Mouse (Mus musculus) forebrain, postnatal 0 days (tissue): ENCODE measurements around the gene Rasgrf1. TPM values are rescaled to one million over a fixed set of nuclear protein-coding genes. Genes with fewer than 3 reads are reported as not detected.
"Not testable (repeated sequence)": the region's sequence is repeated elsewhere in the genome, so short reads cannot be mapped to it uniquely, and the experiment has no call there.

Experiments
- ATAC-seq: fragments of 200-750 bp; cut with Nextera tagmentation; 2 replicates; pipeline ENCODE4 v1.8.0; 2017; ENCODE audit warnings: mild to moderate bottlenecking, moderate library complexity
- DNase-seq: peaks from one replicate; pipeline ENCODE4 v3.0.0-alpha.2; 2015
- H3K27ac ChIP-seq: fragments of 300-500 bp; sonication (generic); 2 replicates; pipeline ENCODE4 v1.5.1; 2014; ENCODE audit warnings: low read depth, mild to moderate bottlenecking, antibody characterized with exemption, low read length, moderate library complexity, mixed read lengths
- H3K27me3 ChIP-seq: fragments of 300-500 bp; sonication (generic); 2 replicates; pipeline ENCODE4 v1.6.1; 2014; ENCODE audit warnings: mild to moderate bottlenecking, low read length, mixed read lengths; ENCODE audit not compliant: insufficient read depth
- H3K36me3 ChIP-seq: fragments of 300-500 bp; sonication (generic); 2 replicates; pipeline ENCODE4 v1.6.1; 2014; ENCODE audit warnings: mild to moderate bottlenecking, moderate library complexity; ENCODE audit not compliant: insufficient read depth
- H3K4me1 ChIP-seq: fragments of 300-500 bp; sonication (generic); 2 replicates; pipeline ENCODE4 v1.6.1; 2014; ENCODE audit warnings: antibody characterized with exemption; ENCODE audit not compliant: insufficient read depth
- H3K4me2 ChIP-seq: fragments of 300-500 bp; sonication (generic); 2 replicates; pipeline ENCODE4 v1.6.1; 2014; ENCODE audit warnings: low read depth, mild to moderate bottlenecking, moderate library complexity
- H3K4me3 ChIP-seq: fragments of 300-500 bp; sonication (generic); 2 replicates; pipeline ENCODE4 v1.5.1; 2014; ENCODE audit warnings: low read depth, low read length, mixed read lengths
- H3K9ac ChIP-seq: fragments of 300-500 bp; sonication (generic); 2 replicates; pipeline ENCODE4 v1.6.1; 2014; ENCODE audit warnings: mild to moderate bottlenecking
- H3K9me3 ChIP-seq: fragments of 300-500 bp; sonication (generic); 2 replicates; pipeline ENCODE4 v1.6.1; 2016; ENCODE audit warnings: low read length
- CTCF ChIP-seq: sonication (generic); IDR thresholded peaks from 2 replicates; pipeline ENCODE4 v1.5.1; 2016; ENCODE audit warnings: antibody characterized with exemption, control low read depth, low read depth
- WGBS: fragments of 180-500 bp; shearing (Covaris S2); extraction: QIAGEN DNeasy Blood & Tissue Kit; methylation state at CpG from one replicate; pipeline ENCODE4 v1.1.7; 2014; 5-methylcytosine and 5-hydroxymethylcytosine counted together
- polyA plus RNA-seq: library from polyadenylated mRNA; unstranded; fragments of >200 nt; fragmentation: Nextera tagmentation; extraction: Ambion mirVana; gene quantifications from 2 replicates; pipeline ENCODE4 v1.2.1, GENCODE M21; 2015
- total RNA-seq: library from RNA; depleted of rRNA; stranded (reverse); fragments of >200 nt; gene quantifications from 2 replicates; pipeline ENCODE4 v1.2.3, GENCODE M21; 2014

Gene Rasgrf1
- total and polyA plus RNA-seq, 2 experiments from 2014 or later, result 19.3 to 33.2 TPM

DNA sequence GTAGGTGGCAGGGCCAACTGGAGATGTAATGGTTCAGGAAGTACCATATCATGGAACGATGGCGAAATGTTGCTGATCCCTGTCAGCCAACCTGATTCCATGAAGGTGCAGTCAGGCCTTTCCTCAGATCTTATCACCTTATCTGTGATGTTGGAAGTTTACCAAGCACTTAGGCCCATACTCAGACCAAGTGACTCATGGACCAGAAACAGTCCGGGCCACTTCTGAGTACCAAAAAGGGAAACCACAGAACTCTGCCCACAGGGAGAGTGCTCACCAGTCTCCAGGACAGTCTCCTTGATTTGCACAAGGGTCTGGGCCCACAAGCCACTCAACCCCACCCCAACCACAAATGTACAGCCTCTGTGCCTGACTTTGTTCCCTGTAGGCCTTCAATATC, 126.1 kb downstream of the Rasgrf1 start:
- H3K4me1 ChIP-seq, result no peaks in the 10 kb centered on the region

DNA sequence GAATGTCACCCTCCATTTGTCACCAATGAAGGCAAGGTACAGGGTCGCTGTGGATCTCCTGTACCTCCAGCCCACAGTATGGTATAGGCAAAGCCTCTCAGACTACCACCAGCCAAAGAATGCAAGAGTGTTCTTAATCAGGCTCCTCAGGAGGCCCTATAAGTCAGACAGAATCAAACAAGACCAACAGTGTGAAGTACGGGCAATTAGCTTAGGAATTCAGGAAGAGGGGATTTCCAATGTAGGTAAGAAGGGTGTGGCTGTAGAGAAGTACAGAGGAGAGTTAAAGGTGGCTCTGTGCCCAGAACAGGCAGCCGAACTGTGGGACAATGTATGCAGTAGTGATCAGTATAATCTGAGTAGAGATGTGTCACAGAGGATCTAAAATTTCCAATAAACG, 126.6 kb downstream of the Rasgrf1 start:
- 76% methylated on average over 4 of the region's 4 CpGs for WGBS
- no peak overlapping the region for H3K9ac ChIP-seq
- H3K36me3 ChIP-seq, result no peaks in the 10 kb centered on the region
- no peak for TF ChIP-seq CTCF
- no peak overlapping the region for H3K27ac ChIP-seq
- no peak for ATAC-seq
- no peak overlapping the region for H3K4me3 ChIP-seq
- DNase-seq, result no peak
- H3K9me3 ChIP-seq, result no peaks in the 10 kb centered on the region
- no peaks in the 10 kb centered on the region for H3K4me1 ChIP-seq
- no peaks in the 10 kb centered on the region for H3K27me3 ChIP-seq
- H3K4me2 ChIP-seq, result no peak overlapping the region

More for the DNA sequence above, 126.1 kb downstream of the Rasgrf1 start:
- H3K36me3 ChIP-seq, result no peaks in the 10 kb centered on the region
- no peak for DNase-seq
- no peak for TF ChIP-seq CTCF
- no peaks in the 10 kb centered on the region for H3K27me3 ChIP-seq
- H3K9ac ChIP-seq, result no peak overlapping the region
- WGBS, result 95% methylated on average over 3 of the region's 3 CpGs
- no peak overlapping the region for H3K27ac ChIP-seq
- H3K9me3 ChIP-seq, result no peaks in the 10 kb centered on the region
- ATAC-seq, result no peak
- H3K4me2 ChIP-seq, result no peak overlapping the region
- H3K4me3 ChIP-seq, result no peak overlapping the region

DNA sequence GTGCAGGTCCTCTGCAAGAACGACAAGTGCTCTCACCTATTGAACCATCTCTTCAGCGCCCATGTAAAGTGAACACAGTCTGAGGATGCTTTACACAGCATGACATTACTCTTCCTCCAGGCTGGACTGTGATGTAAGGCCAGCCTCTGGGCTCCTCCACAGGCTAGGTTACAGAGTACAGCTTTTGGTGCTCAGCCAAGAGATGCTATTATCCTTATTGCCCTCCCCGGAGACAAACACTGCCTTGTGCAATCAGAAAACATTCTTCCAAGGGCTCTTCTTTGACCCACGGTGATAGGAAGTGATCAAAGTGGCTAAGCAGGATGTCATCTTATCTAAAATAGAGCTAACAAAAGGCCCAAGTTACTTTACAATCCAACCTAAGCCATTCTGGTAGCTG, 128.8 kb downstream of the Rasgrf1 start:
- Histone ChIP-seq H3K27ac (no peak overlapping the region), H3K4me1 (no peaks in the 10 kb centered on the region), H3K4me3 (no peak overlapping the region), H3K27me3 (no peaks in the 10 kb centered on the region), H3K36me3 (no peaks in the 10 kb centered on the region), H3K9me3 (no peaks in the 10 kb centered on the region), H3K4me2 (no peak overlapping the region), H3K9ac (no peak overlapping the region)
- ATAC-seq (no peak), DNase-seq (no peak)
- TF ChIP-seq CTCF, result no peak
- WGBS, result 82% methylated on average over 4 of the region's 4 CpGs

DNA sequence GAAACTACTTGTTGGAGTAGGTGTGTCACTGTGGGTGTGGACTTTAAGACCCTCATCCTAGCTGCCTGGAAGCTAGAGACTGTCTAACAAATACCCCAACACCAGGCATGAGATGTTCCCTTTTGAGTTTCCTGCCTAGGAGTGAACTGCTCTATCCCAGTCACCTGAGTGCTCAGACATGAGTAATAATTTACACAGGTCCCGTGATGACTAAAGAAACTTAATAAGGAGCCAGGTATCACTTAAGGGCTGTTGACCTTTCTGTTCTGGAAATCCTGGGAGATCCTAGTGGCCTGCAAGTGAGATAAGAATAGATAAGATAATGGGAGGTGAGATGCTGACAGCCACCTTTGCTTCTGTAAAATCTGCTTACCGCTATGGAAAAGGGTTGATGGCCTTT, 131.2 kb downstream of the Rasgrf1 start:
- H3K27me3 ChIP-seq, result no peaks in the 10 kb centered on the region
- no peak overlapping the region for H3K4me2 ChIP-seq
- H3K9me3 ChIP-seq, result no peaks in the 10 kb centered on the region
- no peak for TF ChIP-seq CTCF
- ATAC-seq (no peak), DNase-seq (no peak)
- H3K4me1 ChIP-seq, result no peaks in the 10 kb centered on the region
- H3K9ac ChIP-seq, result no peak overlapping the region
- no peak overlapping the region for H3K4me3 ChIP-seq
- no peaks in the 10 kb centered on the region for H3K36me3 ChIP-seq
- 93% methylated on average over 2 of the region's 2 CpGs for WGBS
- H3K27ac ChIP-seq, result no peak overlapping the region

DNA sequence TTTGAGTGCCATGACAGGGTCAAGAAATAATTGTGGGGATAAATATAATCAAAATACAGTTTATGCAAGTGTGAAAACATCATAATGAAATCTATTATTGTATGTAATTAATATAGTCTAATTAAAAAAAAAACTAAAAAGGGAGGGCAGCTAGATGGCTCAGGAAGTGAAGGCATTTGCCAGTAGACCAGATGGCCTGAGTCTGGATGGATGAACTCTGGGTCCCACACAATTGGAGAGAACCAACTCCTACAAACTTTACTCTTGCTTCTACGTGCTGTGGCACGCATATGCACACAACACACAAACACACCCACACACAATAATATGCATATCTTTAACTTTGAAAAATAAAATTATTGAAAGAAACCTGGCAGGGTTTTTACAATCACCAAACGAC, 131.8 kb downstream of the Rasgrf1 start:
- Histone ChIP-seq H3K9ac (no peak overlapping the region), H3K4me1 (no peaks in the 10 kb centered on the region), H3K4me2 (no peak overlapping the region), H3K27ac (no peak overlapping the region), H3K36me3 (no peaks in the 10 kb centered on the region), H3K27me3 (no peaks in the 10 kb centered on the region), H3K4me3 (no peak overlapping the region), H3K9me3 (no peaks in the 10 kb centered on the region)
- no peak for DNase-seq
- 88% methylated on average over 3 of the region's 3 CpGs for WGBS
- TF ChIP-seq CTCF, result no peak
- no peak for ATAC-seq

DNA sequence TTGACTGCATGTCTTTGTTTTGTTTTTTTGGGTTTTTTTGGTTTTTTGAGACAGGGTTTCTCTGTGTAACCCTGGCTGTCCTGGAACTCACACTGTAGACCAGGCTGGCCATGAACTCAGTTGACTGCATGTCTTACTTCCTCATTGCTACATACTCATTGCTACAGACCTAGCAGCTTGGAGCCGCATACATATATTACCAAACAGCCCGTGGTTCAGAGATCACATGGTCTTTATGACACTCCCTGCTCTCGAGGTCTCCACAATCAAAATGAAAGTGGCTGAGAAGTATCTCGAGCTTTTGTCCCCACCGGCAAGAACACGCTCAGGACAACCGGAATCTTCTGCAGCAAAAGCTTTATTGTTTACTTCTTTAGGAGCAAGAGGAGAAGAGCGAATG, 133.2 kb downstream of the Rasgrf1 start:
- not testable (repeated sequence) for H3K9me3 ChIP-seq, ATAC-seq, H3K4me1 ChIP-seq, H3K36me3 ChIP-seq, H3K4me2 ChIP-seq, H3K4me3 ChIP-seq, H3K27me3 ChIP-seq, DNase-seq, H3K9ac ChIP-seq, H3K27ac ChIP-seq
- 93% methylated on average over 8 of the region's 8 CpGs for WGBS

DNA sequence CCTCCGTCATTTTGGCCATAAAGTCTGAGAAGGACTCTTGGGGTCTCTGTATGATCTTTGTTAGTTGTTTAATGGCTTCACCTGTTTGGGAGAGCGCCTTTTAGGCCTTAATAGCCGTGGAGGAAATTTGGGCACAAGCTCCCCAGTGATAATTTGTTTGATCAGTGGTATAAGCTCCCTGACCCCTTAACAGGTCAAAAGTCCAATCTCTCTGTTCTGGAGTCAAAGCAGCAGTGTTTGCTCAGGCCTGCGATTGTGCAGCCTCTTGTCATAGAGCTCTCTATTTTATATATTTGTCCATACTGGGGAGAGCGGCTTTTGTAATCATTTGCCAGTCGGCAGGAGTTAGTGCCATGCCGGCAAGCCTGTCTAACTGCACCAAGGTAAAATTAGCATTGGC, 135.5 kb downstream of the Rasgrf1 start:
- Histone ChIP-seq H3K4me2 (no peak overlapping the region), H3K27ac (no peak overlapping the region), H3K36me3 (no peaks in the 10 kb centered on the region), H3K4me3 (no peak overlapping the region), H3K27me3 (no peaks in the 10 kb centered on the region), H3K9ac (no peak overlapping the region), H3K4me1 (no peaks in the 10 kb centered on the region), H3K9me3 (no peaks in the 10 kb centered on the region)
- WGBS, result 90% methylated on average over 7 of the region's 7 CpGs
- ATAC-seq (no peak), DNase-seq (no peak)
- TF ChIP-seq CTCF, result no peak

DNA sequence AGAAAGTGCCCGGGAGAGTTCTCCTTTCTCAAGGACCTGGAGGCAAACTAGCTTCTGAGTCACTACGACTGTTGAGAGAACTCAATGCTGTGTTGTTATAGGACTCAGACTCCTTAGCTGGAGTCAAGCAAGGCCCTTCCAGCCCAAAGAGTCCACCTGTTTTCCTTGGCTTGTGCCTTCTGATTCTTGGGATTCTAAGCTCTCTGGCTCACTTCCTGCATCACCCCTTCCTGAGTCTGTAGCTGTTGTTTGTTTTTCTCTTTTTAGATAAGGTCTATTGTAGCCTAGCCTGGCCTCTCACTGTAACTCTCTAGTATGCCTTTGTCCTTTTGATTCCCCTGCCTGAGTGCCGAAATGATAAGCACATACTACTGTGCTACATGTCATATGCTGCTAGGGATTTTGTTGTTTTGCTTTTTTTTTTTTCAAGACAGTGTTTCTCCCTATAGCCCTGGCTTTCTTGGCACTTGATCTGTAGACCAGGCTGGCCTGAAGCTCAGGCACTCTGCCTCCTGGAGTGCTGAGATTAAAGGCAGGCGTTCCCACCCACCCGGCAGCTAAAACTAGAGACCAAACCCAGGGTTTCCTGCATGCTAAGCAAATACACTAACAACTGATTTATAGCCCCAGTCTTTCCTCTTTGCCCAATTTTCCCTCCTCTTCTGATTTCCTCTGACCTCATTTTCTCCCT, 138.4 kb downstream of the Rasgrf1 start:
- Histone ChIP-seq H3K4me2 (no peak overlapping the region), H3K9me3 (no peaks in the 10 kb centered on the region), H3K36me3 (no peaks in the 10 kb centered on the region), H3K9ac (no peak overlapping the region), H3K4me1 (no peaks in the 10 kb centered on the region), H3K27ac (no peak overlapping the region), H3K27me3 (no peaks in the 10 kb centered on the region), H3K4me3 (no peak overlapping the region)
- ATAC-seq, result no peak
- WGBS, result 67% methylated on average over 5 of the region's 5 CpGs
- no peak for DNase-seq
- TF ChIP-seq CTCF, result no peak
